Mouse (Mus musculus) myocyte (in vitro differentiated cells): ENCODE results near the gene Clec16a. TPM values are rescaled to one million over a fixed set of nuclear protein-coding genes. Genes with fewer than 3 reads are reported as not detected.
A peak's percentile ranks its signal among the peaks of the same experiment; 100 is the strongest.

Experiments used
- H3K27me3 ChIP-seq: one replicate; pipeline ENCODE4 v1.6.1; 2011; ENCODE audit not compliant: control insufficient read depth, insufficient read depth, insufficient read length
- H3K36me3 ChIP-seq: one replicate; pipeline ENCODE4 v1.6.1; 2011; ENCODE audit not compliant: control insufficient read depth, insufficient read depth
- H3K4me2 ChIP-seq: one replicate; pipeline ENCODE4 v1.6.1; 2011; ENCODE audit warnings: low read depth, control low read depth
- H3K4me3 ChIP-seq: one replicate; pipeline ENCODE4 v1.5.1; 2011; ENCODE audit warnings: mild to moderate bottlenecking, control low read depth, moderate library complexity
- H3K79me2 ChIP-seq: one replicate; pipeline ENCODE4 v1.6.1; 2011; ENCODE audit not compliant: control insufficient read depth, insufficient read depth
- H3ac ChIP-seq: one replicate; pipeline ENCODE4 v1.6.1; 2011; ENCODE audit not compliant: control insufficient read depth, insufficient read length
- CEBPB ChIP-seq: IDR thresholded peaks from 2 replicates; pipeline ENCODE4 v1.6.1; 2011; ENCODE audit warnings: mild to moderate bottlenecking, moderate library complexity; ENCODE audit not compliant: poor library complexity, insufficient read depth, severe bottlenecking
- E2F4 ChIP-seq: IDR thresholded peaks from one replicate; pipeline ENCODE4 v1.6.1; 2011; ENCODE audit warnings: mild to moderate bottlenecking, control low read depth, moderate library complexity; ENCODE audit not compliant: insufficient read depth
- MAX ChIP-seq: IDR thresholded peaks from one replicate; pipeline ENCODE4 v1.6.1; 2011; ENCODE audit warnings: low read depth, mild to moderate bottlenecking, control low read depth
- MYOD1 ChIP-seq, 3 experiments: IDR thresholded peaks; one replicate each; pipeline ENCODE4 v1.6.1; 2011; ENCODE audit warnings: control low read depth in 2 of 3, low read depth in 2 of 3, mild to moderate bottlenecking in 2 of 3, moderate library complexity in 1 of 3; ENCODE audit not compliant: insufficient read length in 2 of 3, control insufficient read depth in 1 of 3
- MYOG ChIP-seq, 3 experiments: IDR thresholded peaks; one replicate each; pipeline ENCODE4 v1.6.1; 2011; ENCODE audit warnings: control low read depth in 2 of 3, low read depth in 2 of 3, mild to moderate bottlenecking in 2 of 3; ENCODE audit not compliant: insufficient read length in 2 of 3, control insufficient read depth in 1 of 3, insufficient read depth in 1 of 3
- POLR2A ChIP-seq: IDR thresholded peaks from one replicate; pipeline ENCODE4 v1.6.1; 2011; ENCODE audit warnings: low read depth, mild to moderate bottlenecking, control low read depth, moderate library complexity; ENCODE audit not compliant: insufficient read length
- POLR2AphosphoS2 ChIP-seq: IDR thresholded peaks from one replicate; pipeline ENCODE4 v1.6.1; 2011; ENCODE audit warnings: low read depth, control low read depth; ENCODE audit not compliant: insufficient read length
- REST ChIP-seq: IDR thresholded peaks from one replicate; pipeline ENCODE4 v1.6.1; 2011; ENCODE audit warnings: mild to moderate bottlenecking, control low read depth, moderate library complexity; ENCODE audit not compliant: insufficient read depth, insufficient read length
- SRF ChIP-seq: IDR thresholded peaks from one replicate; pipeline ENCODE4 v1.6.1; 2011; ENCODE audit warnings: low read depth; ENCODE audit not compliant: control insufficient read depth, insufficient read length
- TCF12 ChIP-seq: IDR thresholded peaks from one replicate; pipeline ENCODE4 v1.6.1; 2011; ENCODE audit warnings: mild to moderate bottlenecking, control low read depth; ENCODE audit not compliant: poor library complexity, insufficient read depth, severe bottlenecking
- TCF3 ChIP-seq: IDR thresholded peaks from one replicate; pipeline ENCODE4 v1.6.1; 2011; ENCODE audit warnings: low read depth, control low read depth; ENCODE audit not compliant: insufficient read length
- USF1 ChIP-seq: IDR thresholded peaks from one replicate; pipeline ENCODE4 v1.6.1; 2011; ENCODE audit warnings: low read depth, mild to moderate bottlenecking, control low read depth, moderate library complexity
- polyA plus RNA-seq: library from polyadenylated mRNA; unstranded; fragments of >200 nt; fragmentation: generic; extraction: Trizol; gene quantifications from one replicate; pipeline ENCODE4 v1.2.1, GENCODE M21; 2012; ENCODE audit warnings: missing spikeins

The Clec16a gene
- polyA plus RNA-seq, 1 experiment = 15.5 TPM

DNA sequence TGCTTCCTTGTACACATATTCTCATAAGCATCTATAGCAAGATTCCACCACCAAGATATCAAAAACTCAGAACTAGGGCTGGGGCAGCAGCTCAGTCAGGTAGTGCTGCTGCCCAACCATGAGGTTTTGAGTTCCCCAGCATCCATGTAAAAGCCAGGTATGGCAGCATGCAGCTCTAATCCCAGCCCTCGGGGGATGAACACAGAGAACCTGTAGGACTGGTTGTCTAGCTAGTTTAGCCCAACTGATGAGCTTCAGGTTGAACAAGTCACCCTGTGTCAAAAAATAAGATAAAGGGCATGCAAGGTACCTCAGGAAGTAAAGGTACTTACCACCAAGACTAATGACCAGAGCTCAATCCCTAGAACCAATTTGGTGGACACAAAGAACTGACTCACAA is 148.3 kb downstream of the Clec16a start:
- Histone ChIP-seq H3ac (no peak overlapping the region), H3K79me2 (no peaks in the 10 kb centered on the region), H3K4me2 (no peak overlapping the region), H3K36me3 (peaks cover 8% of the 10 kb centered on the region), H3K27me3 (no peaks in the 10 kb centered on the region), H3K4me3 (no peak overlapping the region)
- TF ChIP-seq SRF (no peak), MYOD1 (IDR thresholded peaks at IDR 0.05; ENCODE audit: control insufficient read depth in 1 of 3, insufficient read length in 2 of 3, low read depth in 2 of 3) (no peak), REST (no peak), MAX (no peak), E2F4 (no peak)

DNA sequence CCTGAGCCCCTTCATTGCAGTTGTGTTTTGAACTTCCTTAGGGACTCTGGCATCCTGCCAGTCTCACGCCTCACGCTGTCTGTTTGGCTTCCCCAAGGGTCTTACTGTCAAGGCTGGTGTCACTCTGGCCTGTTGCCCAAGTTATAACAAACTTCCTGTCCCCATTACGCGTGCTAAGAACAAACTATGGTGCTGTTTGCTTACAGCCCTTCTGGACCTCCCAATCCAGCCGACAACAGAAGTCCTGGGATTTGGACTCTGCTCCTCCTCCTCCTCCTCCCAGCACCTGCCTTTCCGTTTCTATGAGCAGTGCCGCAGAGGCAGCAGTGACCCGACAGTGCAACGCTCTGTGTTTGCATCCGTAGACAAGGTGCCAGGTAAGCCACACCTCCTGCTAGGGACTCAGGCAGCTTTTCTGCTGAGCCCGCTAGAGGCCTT is 149.3 kb downstream of the Clec16a start:
- H3K79me2 ChIP-seq = no peaks in the 10 kb centered on the region
- no peaks in the 10 kb centered on the region for H3K27me3 ChIP-seq
- no peak overlapping the region for H3K4me3 ChIP-seq
- TF ChIP-seq TCF12 = no peak
- no peak for TF ChIP-seq MYOD1 (IDR thresholded peaks at IDR 0.05; ENCODE audit: control insufficient read depth in 1 of 3, insufficient read length in 2 of 3, low read depth in 2 of 3)
- no peak for TF ChIP-seq POLR2AphosphoS2
- TF ChIP-seq MAX = no peak
- no peak for TF ChIP-seq USF1
- TF ChIP-seq POLR2A = no peak
- no peak for TF ChIP-seq MYOG (IDR thresholded peaks at IDR 0.05; ENCODE audit: control insufficient read depth in 1 of 3, insufficient read depth in 1 of 3, insufficient read length in 2 of 3, low read depth in 2 of 3)
- no peak for TF ChIP-seq E2F4
- no peak for TF ChIP-seq REST
- TF ChIP-seq SRF = no peak
- H3K4me2 ChIP-seq = no peak overlapping the region
- H3K36me3 ChIP-seq = peaks cover 8% of the 10 kb centered on the region
- no peak overlapping the region for H3ac ChIP-seq

DNA sequence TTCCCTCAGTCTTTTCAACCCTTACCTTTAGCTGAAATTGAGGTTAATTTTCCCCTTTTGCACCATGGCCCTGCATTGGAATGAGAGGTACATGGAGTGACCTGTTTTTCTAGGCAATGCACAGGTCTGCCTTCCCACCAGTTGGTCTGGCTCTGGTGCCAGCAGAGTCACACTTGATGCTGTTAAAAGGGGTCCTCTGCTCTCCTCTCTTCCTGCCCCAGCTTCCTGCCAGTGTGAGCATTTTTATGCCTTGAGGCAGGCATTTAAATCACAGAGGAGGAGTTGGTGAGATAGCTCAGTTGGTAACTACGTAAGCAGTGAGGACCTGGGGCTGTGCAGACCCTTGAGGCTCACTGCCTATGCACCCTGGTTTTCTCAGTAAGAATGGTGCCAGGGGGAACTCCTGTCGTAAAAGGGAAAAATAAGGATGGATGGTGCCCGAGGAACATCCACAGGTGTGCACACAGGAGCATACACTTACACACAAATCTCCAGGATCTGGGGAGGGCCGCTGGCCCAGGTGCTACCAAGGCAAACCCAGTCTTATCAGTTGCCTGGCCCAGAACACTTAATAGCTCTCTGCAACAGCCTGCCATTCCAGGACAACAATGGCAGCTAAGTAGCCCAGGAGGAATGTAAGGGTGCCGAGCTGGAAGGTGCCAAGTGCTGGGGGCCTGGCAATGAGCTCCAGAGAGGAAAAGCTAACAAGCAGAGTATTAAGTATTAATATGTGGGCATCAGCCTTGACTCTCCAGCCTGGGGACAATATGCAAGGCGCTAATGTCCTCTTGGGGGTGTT is 152.9 kb downstream of the Clec16a start:
- H3K27me3 ChIP-seq = no peaks in the 10 kb centered on the region
- H3K36me3 ChIP-seq = peaks cover 2% of the 10 kb centered on the region
- no peaks in the 10 kb centered on the region for H3K79me2 ChIP-seq
- TF ChIP-seq REST = no peak
- TF ChIP-seq TCF12 = no peak
- TF ChIP-seq MYOG (IDR thresholded peaks at IDR 0.05; ENCODE audit: control insufficient read depth in 1 of 3, insufficient read depth in 1 of 3, insufficient read length in 2 of 3, low read depth in 2 of 3) = no peak
- H3K4me3 ChIP-seq = no peak overlapping the region
- no peak overlapping the region for H3K4me2 ChIP-seq
- H3ac ChIP-seq = no peak overlapping the region

DNA sequence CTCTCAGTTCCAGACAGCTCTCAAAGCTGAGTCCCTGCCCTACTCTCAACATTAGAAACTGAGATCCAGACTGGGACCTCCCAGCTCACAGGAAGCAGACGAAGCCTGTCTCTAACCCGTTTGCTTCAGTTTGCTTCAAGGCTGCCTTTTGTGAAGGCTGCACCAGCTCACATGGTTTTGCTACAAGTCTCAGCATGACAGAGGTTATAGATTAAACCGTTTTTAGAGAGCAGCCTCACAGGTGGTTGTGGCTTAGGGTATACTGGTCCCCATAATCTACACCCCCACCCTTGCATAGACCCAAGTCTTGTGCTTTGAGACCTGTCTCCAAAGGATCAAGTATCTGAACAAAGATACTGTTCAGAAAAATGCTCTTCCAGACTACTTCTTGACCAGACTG is 154.2 kb downstream of the Clec16a start:
- no peak for TF ChIP-seq TCF12
- no peak for TF ChIP-seq TCF3
- no peak for TF ChIP-seq REST

DNA sequence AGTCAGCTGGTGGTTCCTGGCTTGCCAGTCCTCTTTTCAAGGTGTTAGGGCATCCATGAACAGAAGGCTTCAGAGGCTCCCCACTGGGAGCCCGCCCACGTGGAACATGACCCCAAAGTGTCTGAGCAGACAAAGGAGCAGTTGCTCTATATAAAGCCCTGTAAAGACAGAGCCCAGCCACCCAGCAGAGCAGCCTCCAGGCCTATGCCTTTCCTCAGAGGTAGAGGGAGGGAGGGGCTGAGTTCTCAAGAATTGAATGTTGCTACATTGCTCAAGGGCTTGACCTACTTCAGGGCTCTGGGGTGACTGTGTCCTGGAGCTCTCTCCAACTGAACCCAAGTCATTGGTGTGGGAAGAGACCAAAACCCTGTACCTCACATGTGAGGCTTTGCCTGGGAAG is 155.0 kb downstream of the Clec16a start:
- Histone ChIP-seq H3K4me2 (no peak overlapping the region), H3ac (no peak overlapping the region), H3K4me3 (no peak overlapping the region), H3K36me3 (no peaks in the 10 kb centered on the region), H3K27me3 (no peaks in the 10 kb centered on the region), H3K79me2 (no peaks in the 10 kb centered on the region)
- TF ChIP-seq POLR2AphosphoS2 (no peak), USF1 (no peak), MYOG (IDR thresholded peaks at IDR 0.05; ENCODE audit: control insufficient read depth in 1 of 3, insufficient read depth in 1 of 3, insufficient read length in 2 of 3, low read depth in 2 of 3) (no peak), MYOD1 (IDR thresholded peaks at IDR 0.05; ENCODE audit: control insufficient read depth in 1 of 3, insufficient read length in 2 of 3, low read depth in 2 of 3) (no peak), TCF3 (no peak), POLR2A (no peak), SRF (no peak), TCF12 (no peak), REST (no peak), MAX (no peak), CEBPB (no peak)

More for the DNA sequence above, 154.2 kb downstream of the Clec16a start:
- H3K4me2 ChIP-seq = no peak overlapping the region
- no peaks in the 10 kb centered on the region for H3K79me2 ChIP-seq
- no peak overlapping the region for H3ac ChIP-seq
- H3K4me3 ChIP-seq = no peak overlapping the region
- no peaks in the 10 kb centered on the region for H3K36me3 ChIP-seq
- no peaks in the 10 kb centered on the region for H3K27me3 ChIP-seq

DNA sequence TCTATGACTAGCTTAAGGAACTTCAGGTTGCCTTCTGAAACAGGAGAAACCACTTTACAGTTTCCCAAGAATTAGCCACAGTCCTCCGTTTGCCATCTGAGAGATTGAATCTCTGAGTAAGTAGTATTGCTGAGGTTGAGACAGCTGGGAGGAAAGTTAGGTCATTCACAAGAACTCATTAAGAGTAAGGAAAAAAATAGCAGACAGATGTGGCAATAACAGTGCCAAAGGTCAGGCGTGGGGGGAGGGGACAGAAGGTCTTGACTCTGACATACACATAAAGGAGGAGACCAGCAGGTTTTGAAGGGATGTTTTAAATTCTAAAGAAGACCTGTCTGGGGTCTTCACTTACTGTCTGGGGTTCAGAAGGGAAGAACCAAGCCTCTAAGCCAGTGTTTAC is 157.3 kb downstream of the Clec16a start:
- no peak overlapping the region for H3K4me2 ChIP-seq
- no peaks in the 10 kb centered on the region for H3K27me3 ChIP-seq
- no peaks in the 10 kb centered on the region for H3K79me2 ChIP-seq
- no peaks in the 10 kb centered on the region for H3K36me3 ChIP-seq
- 0 out of 2 replicates have a peak, but pooled peaks have one; percentile 36 for TF ChIP-seq CEBPB
- TF ChIP-seq MYOD1 (IDR thresholded peaks at IDR 0.05; ENCODE audit: control insufficient read depth in 1 of 3, insufficient read length in 2 of 3, low read depth in 2 of 3) = no peak
- H3ac ChIP-seq = no peak overlapping the region
- no peak overlapping the region for H3K4me3 ChIP-seq
